17 mouse cellular contexts compared by ENCODE assay signal in genomic region chr10:93918087-93918486, GRCm38 (mm10). TPM values are rescaled to one million over a fixed set of nuclear protein-coding genes. Genes with fewer than 3 reads are reported as not detected.
DNase-seq lines count a peak whose midpoint lies in the region; ATAC-seq and TF ChIP-seq lines count a peak whose summit lies in the region.
"Had no signal": no experiment of that assay in that cellular context is flagged by ENCODE, and none has a peak within 500 bp of the region (broad histone marks: within the 10 kb centered on the region; RNA-seq: fewer than 3 reads in every experiment).

No protein-coding gene starts in this region.

- no peak overlapping the region for H3K9ac ChIP-seq in liver, postnatal 0 days (replicated peaks)
- no peak overlapping the region for H3K9ac ChIP-seq in liver, embryonic 16.5 days (ENCODE audit: low read depth, low read length)
- H3K9ac ChIP-seq: limb, embryonic 13.5 days; neural tube, embryonic 12.5 days had no signal

- no peak for TF ChIP-seq CTCF in liver, postnatal 0 days (IDR thresholded peaks at IDR 0.05; ENCODE audit: low read depth)

- H3K4me2 ChIP-seq in liver, postnatal 0 days (ENCODE audit: low read depth, low read length): no peak overlapping the region
- H3K4me2 ChIP-seq in liver, embryonic 16.5 days (ENCODE audit: low read depth, low read length): no peak overlapping the region
- H3K4me2 ChIP-seq: limb, embryonic 13.5 days; neural tube, embryonic 12.5 days had no signal

- no peak for ATAC-seq in liver, postnatal 0 days
- peak; percentile 50; the same call in 1 of the 2 replicates for ATAC-seq in common myeloid progenitor, adult 5-6 weeks (replicated peaks; ENCODE audit: low read depth, poor library complexity, severe bottlenecking)
- ATAC-seq in liver, embryonic 16.5 days (ENCODE audit: low read depth): peak; percentile 69
- ATAC-seq: forebrain, embryonic 14.5 days; hindbrain, postnatal 0 days; midbrain, embryonic 16.5 days had no signal

- H3K27me3 ChIP-seq in heart, embryonic 10.5 days (ENCODE audit: insufficient read depth, poor library complexity, severe bottlenecking): peaks cover 3% of the 10 kb centered on the region; the same call in 1 of the 2 replicates
- no peaks in the 10 kb centered on the region for H3K27me3 ChIP-seq in liver, postnatal 0 days (ENCODE audit: insufficient read depth, low read length)
- H3K27me3 ChIP-seq in liver, embryonic 16.5 days (ENCODE audit: control insufficient read depth, insufficient read depth, low read depth, low read length): no peaks in the 10 kb centered on the region
- H3K27me3 ChIP-seq: neural tube, embryonic 12.5 days had no signal

- no peak for DNase-seq in heart, embryonic 10.5 days (ENCODE audit: low spot score)
- no peak for DNase-seq in heart, postnatal 14 days
- peak; percentile 38 for DNase-seq in liver
- DNase-seq in liver, postnatal 0 days: no peak
- no peak for DNase-seq in cerebellum, adult 8-10 months
- DNase-seq in layer of hippocampus, postnatal 10 days (ENCODE audit: low spot score in 2 of 2): no peak
- DNase-seq: B cell, adult 2 months; embryo, embryonic 11 days had no signal

- H3K4me3 ChIP-seq in heart, embryonic 10.5 days: no peak overlapping the region
- no peak overlapping the region for H3K4me3 ChIP-seq in liver, postnatal 0 days (ENCODE audit: low read depth, low read length)
- H3K4me3 ChIP-seq in liver, embryonic 16.5 days (ENCODE audit: low read depth, low read length): no peak overlapping the region
- H3K4me3 ChIP-seq: layer of hippocampus, adult 2 months; limb, embryonic 13.5 days; neural tube, embryonic 12.5 days had no signal

- no peak for TF ChIP-seq EP300 in liver, postnatal 0 days (IDR thresholded peaks at IDR 0.05; ENCODE audit: low read depth)

- 83% methylated on average over 2 of the region's 2 CpGs for WGBS in heart, embryonic 10.5 days
- WGBS in liver, postnatal 0 days (ENCODE audit: insufficient replicate concordance): 34% methylated on average over 2 of the region's 2 CpGs
- 33% methylated on average over 2 of the region's 2 CpGs for WGBS in liver, embryonic 16.5 days (ENCODE audit: insufficient replicate concordance)

- H3K4me1 ChIP-seq in heart, embryonic 10.5 days: peaks cover 26% of the 10 kb centered on the region
- H3K4me1 ChIP-seq in liver, postnatal 0 days (ENCODE audit: insufficient read depth): peaks cover 10% of the 10 kb centered on the region
- H3K4me1 ChIP-seq in liver, embryonic 16.5 days (ENCODE audit: control insufficient read depth, low read depth, low read length): peaks cover 14% of the 10 kb centered on the region
- H3K4me1 ChIP-seq: neural tube, embryonic 12.5 days had no signal

- peak overlapping the region; percentile 81; the same call in 1 of the 2 replicates for H3K27ac ChIP-seq in heart, embryonic 10.5 days
- H3K27ac ChIP-seq in liver, postnatal 0 days (ENCODE audit: low read depth): no peak overlapping the region
- H3K27ac ChIP-seq in liver, embryonic 16.5 days (ENCODE audit: low read length): 0 out of 2 replicates have a peak overlapping the region, but pooled peaks have one; percentile 9
- H3K27ac ChIP-seq: hindbrain, postnatal 0 days; layer of hippocampus, adult 2 months; limb, embryonic 13.5 days; macrophage; neural tube, embryonic 12.5 days had no signal

- no peaks in the 10 kb centered on the region for H3K9me3 ChIP-seq in heart, embryonic 10.5 days
- H3K9me3 ChIP-seq in liver, postnatal 0 days (ENCODE audit: low read length): no peaks in the 10 kb centered on the region
- H3K9me3 ChIP-seq in liver, embryonic 16.5 days (replicated peaks; ENCODE audit: control insufficient read depth, low read length): no peaks in the 10 kb centered on the region
- H3K9me3 ChIP-seq: limb, embryonic 13.5 days; neural tube, embryonic 12.5 days had no signal

- H3K36me3 ChIP-seq in heart, embryonic 10.5 days: no peaks in the 10 kb centered on the region
- no peaks in the 10 kb centered on the region for H3K36me3 ChIP-seq in liver, postnatal 0 days (replicated peaks; ENCODE audit: insufficient read depth, low read length)
- no peaks in the 10 kb centered on the region for H3K36me3 ChIP-seq in liver, embryonic 16.5 days (ENCODE audit: control insufficient read depth, insufficient read depth)
- H3K36me3 ChIP-seq: limb, embryonic 13.5 days; neural tube, embryonic 12.5 days had no signal

- intact Hi-C loops in heart, postnatal 14 days (cut with DNase I): no loop called here

RNA-seq across cellular contexts. Expression of gene Metap2, which starts 21.2 kb away (rescaled TPM):
- polyA plus RNA-seq in heart, embryonic 10.5 days (2016; fragmentation: Nextera tagmentation; extraction: Ambion mirVana): 176 and 208 TPM in 2 replicates
- 100 to 1,000 TPM; 118 to 136 TPM for total RNA-seq in heart, postnatal 14 days (2021)
- 140 and 150 TPM in 2 replicates for polyA plus RNA-seq in liver, postnatal 0 days (2015; fragmentation: Nextera tagmentation; extraction: Ambion mirVana)
- 394 and 436 TPM in 2 replicates for total RNA-seq in common myeloid progenitor, adult 5-6 weeks (2017)
- 161 TPM in 2 replicates for polyA plus RNA-seq in liver, embryonic 16.5 days (2015; fragmentation: Nextera tagmentation; extraction: Ambion mirVana)
- 100 to 1,000 TPM; 142 to 150 TPM for total RNA-seq in layer of hippocampus, postnatal 10 days (2021)
